Mouse (Mus musculus): ENCODE measurements around the gene Prrc2b. TPM values are rescaled to one million over a fixed set of nuclear protein-coding genes. Genes with fewer than 3 reads are reported as not detected.
A peak's percentile ranks its signal among the peaks of the same experiment; 100 is the strongest.

The Prrc2b gene
- polyA plus RNA-seq, 1 experiment from 2014 or later, result 54.7 TPM

GRCm38 (mm10) chr2:32187649-32188048 is 36.8 kb downstream of the Prrc2b start:
- peaks cover 91% of the 10 kb centered on the region for H3K36me3 ChIP-seq

GRCm38 (mm10) chr2:32189060-32189681 is 38.3 kb downstream of the Prrc2b start:
- Histone ChIP-seq H3K36me3 (peaks cover 92% of the 10 kb centered on the region), H3K4me1 (replicated peaks) (peaks cover 17% of the 10 kb centered on the region)

More at GRCm38 (mm10) chr2:32187649-32188048, 36.8 kb downstream of the Prrc2b start:
- H3K4me3 ChIP-seq, result no peak overlapping the region
- no peaks in the 10 kb centered on the region for H3K9me3 ChIP-seq (replicated peaks)
- H3K4me1 ChIP-seq (replicated peaks), result peaks cover 31% of the 10 kb centered on the region
- no peak overlapping the region for H3K27ac ChIP-seq (ENCODE audit: poor library complexity, severe bottlenecking)
- WGBS, result 87% methylated on average over 7 of the region's 7 CpGs
- H3K9ac ChIP-seq, result no peak overlapping the region
- ATAC-seq (ENCODE audit: insufficient number of reproducible peaks, low FRiP score), result no peak
- no peak overlapping the region for H3K4me2 ChIP-seq
- H3K27me3 ChIP-seq (replicated peaks), result no peaks in the 10 kb centered on the region

DNA sequence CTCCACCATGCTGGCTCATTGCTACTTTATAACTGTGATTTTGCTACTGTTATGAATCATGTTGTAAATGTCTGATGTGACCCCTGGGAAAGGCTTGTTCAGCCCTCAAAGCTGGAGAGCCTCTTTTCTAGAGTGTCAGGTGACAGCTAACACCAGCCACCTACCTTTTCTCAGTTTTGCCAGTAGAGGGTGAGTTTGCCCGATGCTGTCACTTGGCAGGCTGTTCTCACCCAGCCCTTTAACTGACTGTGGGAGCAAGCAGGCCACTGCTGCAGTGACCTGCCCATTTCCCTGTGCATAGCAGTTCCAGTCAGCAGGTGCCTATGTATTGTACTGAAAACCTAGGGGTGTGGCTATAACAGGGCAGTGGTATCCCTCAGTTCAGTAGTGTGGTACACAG is 39.7 kb downstream of the Prrc2b start:
- no peak for ATAC-seq (ENCODE audit: insufficient number of reproducible peaks, low FRiP score)
- no peaks in the 10 kb centered on the region for H3K27me3 ChIP-seq (replicated peaks)
- WGBS, result 59% methylated on average over 1 of the region's 1 CpGs

More at GRCm38 (mm10) chr2:32189060-32189681, 38.3 kb downstream of the Prrc2b start:
- ATAC-seq (ENCODE audit: insufficient number of reproducible peaks, low FRiP score), result no peak
- H3K9ac ChIP-seq, result no peak overlapping the region
- no peak overlapping the region for H3K4me2 ChIP-seq
- H3K9me3 ChIP-seq (replicated peaks), result no peaks in the 10 kb centered on the region
- no peak overlapping the region for H3K4me3 ChIP-seq
- 80% methylated on average over 5 of the region's 5 CpGs for WGBS
- H3K27ac ChIP-seq (ENCODE audit: poor library complexity, severe bottlenecking), result no peak overlapping the region
- H3K27me3 ChIP-seq (replicated peaks), result no peaks in the 10 kb centered on the region

GRCm38 (mm10) chr2:32191872-32192507 is 41.1 kb downstream of the Prrc2b start:
- Histone ChIP-seq H3K9ac (no peak overlapping the region), H3K4me1 (replicated peaks) (peaks cover 12% of the 10 kb centered on the region; the same call in 1 of the 2 replicates), H3K36me3 (peaks cover 95% of the 10 kb centered on the region), H3K27ac (ENCODE audit: poor library complexity, severe bottlenecking) (no peak overlapping the region), H3K4me3 (no peak overlapping the region), H3K9me3 (replicated peaks) (no peaks in the 10 kb centered on the region), H3K27me3 (replicated peaks) (no peaks in the 10 kb centered on the region), H3K4me2 (no peak overlapping the region)
- WGBS, result 84% methylated on average over 16 of the region's 18 CpGs
- ATAC-seq (ENCODE audit: insufficient number of reproducible peaks, low FRiP score), result 0 out of 2 replicates have a peak, but pooled peaks have one; percentile 40

More for the DNA sequence above, 39.7 kb downstream of the Prrc2b start:
- Histone ChIP-seq H3K4me3 (no peak overlapping the region), H3K36me3 (peaks cover 94% of the 10 kb centered on the region), H3K27ac (ENCODE audit: poor library complexity, severe bottlenecking) (no peak overlapping the region), H3K4me2 (no peak overlapping the region), H3K4me1 (replicated peaks) (peaks cover 12% of the 10 kb centered on the region; the same call in 1 of the 2 replicates), H3K9me3 (replicated peaks) (no peaks in the 10 kb centered on the region), H3K9ac (no peak overlapping the region)

DNA sequence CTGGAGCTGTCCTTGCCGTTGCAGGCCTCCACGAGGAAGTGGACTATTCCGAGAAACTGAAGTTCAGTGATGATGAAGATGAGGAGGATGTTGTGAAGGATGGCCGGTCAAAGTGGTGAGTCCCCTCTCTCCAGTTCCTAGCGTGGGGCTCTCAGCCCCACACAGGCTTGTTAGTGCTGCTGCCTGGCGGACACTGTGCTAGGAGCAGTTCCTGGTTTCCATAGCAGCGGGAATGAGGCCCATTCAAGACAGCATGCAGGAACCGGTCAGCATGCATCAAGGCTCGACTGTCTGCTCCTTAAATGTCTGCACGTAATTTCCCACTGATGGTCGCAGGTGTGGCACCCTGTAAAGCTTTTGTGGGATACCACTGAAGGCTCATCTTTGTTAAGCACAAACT is 48.1 kb downstream of the Prrc2b start:
- H3K4me2 ChIP-seq, result no peak overlapping the region
- no peaks in the 10 kb centered on the region for H3K9me3 ChIP-seq (replicated peaks)
- H3K4me3 ChIP-seq, result no peak overlapping the region
- peaks cover 100% of the 10 kb centered on the region for H3K36me3 ChIP-seq
- no peaks in the 10 kb centered on the region for H3K27me3 ChIP-seq (replicated peaks)
- no peak overlapping the region for H3K27ac ChIP-seq (ENCODE audit: poor library complexity, severe bottlenecking)
- ATAC-seq (ENCODE audit: insufficient number of reproducible peaks, low FRiP score), result no peak
- 81% methylated on average over 11 of the region's 11 CpGs for WGBS
- H3K4me1 ChIP-seq (replicated peaks), result no peaks in the 10 kb centered on the region; the same call in 1 of the 2 replicates
- H3K9ac ChIP-seq, result no peak overlapping the region

- Histone ChIP-seq H3K4me2 (no peak overlapping the region), H3K27me3 (replicated peaks) (no peaks in the 10 kb centered on the region), H3K4me1 (replicated peaks) (no peaks in the 10 kb centered on the region; the same call in 1 of the 2 replicates), H3K9me3 (replicated peaks) (no peaks in the 10 kb centered on the region), H3K9ac (no peak overlapping the region), H3K27ac (ENCODE audit: poor library complexity, severe bottlenecking) (no peak overlapping the region), H3K4me3 (no peak overlapping the region), H3K36me3 (peaks cover 99% of the 10 kb centered on the region)
- no peak for ATAC-seq (ENCODE audit: insufficient number of reproducible peaks, low FRiP score)
- WGBS, result 95% methylated on average over 4 of the region's 4 CpGs
Observed at GRCm38 (mm10) chr2:32200033-32200432, 49.2 kb downstream of the Prrc2b start.

DNA sequence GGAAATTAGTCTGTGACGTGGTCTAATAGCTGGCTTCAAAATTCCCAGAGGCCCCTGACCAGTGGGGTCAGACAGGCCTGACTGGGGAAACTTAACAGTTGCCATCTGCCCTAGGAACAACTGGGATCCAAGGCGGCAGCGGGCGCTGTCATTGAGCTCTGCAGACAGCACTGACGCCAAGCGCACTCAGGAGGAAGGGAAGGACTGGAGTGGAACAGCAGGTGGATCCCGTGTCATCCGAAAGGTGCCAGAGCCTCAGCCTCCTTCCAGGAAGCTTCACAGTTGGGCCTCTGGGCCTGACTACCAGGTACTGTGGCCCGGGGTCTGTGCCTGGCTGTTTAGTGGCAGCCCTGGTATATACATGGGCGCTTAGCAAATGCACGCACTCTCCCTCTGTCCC is 49.8 kb downstream of the Prrc2b start:
- H3K36me3 ChIP-seq, result peaks cover 99% of the 10 kb centered on the region
- no peak for ATAC-seq (ENCODE audit: insufficient number of reproducible peaks, low FRiP score)
- H3K4me2 ChIP-seq, result no peak overlapping the region
- H3K9me3 ChIP-seq (replicated peaks), result no peaks in the 10 kb centered on the region
- no peaks in the 10 kb centered on the region; the same call in 1 of the 2 replicates for H3K4me1 ChIP-seq (replicated peaks)
- 94% methylated on average over 11 of the region's 11 CpGs for WGBS
- no peak overlapping the region for H3K4me3 ChIP-seq
- no peak overlapping the region for H3K9ac ChIP-seq
- H3K27ac ChIP-seq (ENCODE audit: poor library complexity, severe bottlenecking), result no peak overlapping the region
- no peaks in the 10 kb centered on the region for H3K27me3 ChIP-seq (replicated peaks)

DNA sequence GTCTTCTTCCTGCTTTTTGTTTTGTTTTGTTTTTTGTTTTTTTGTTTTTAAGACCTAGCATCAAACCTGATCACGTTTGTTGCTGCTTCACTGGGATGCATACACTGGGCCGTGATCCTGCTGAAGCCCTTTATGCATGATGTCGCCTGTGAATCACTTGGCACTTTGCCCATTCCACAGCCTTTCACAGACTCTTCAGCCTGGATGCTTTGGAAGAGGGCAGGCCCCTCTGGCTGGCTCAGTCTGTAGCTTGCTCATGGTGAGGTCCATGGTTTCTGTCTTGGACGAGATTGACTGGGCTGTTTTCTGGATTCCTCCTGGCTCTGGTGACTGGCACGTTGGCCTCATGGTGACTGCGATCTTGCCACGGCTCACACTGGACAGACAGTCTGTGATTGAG is 50.6 kb downstream of the Prrc2b start:
- Histone ChIP-seq H3K4me3 (no peak overlapping the region), H3K4me1 (replicated peaks) (no peaks in the 10 kb centered on the region; the same call in 1 of the 2 replicates), H3K27me3 (replicated peaks) (no peaks in the 10 kb centered on the region), H3K27ac (ENCODE audit: poor library complexity, severe bottlenecking) (no peak overlapping the region; the same call in 1 of the 2 replicates), H3K4me2 (no peak overlapping the region), H3K9ac (peak overlapping the region; percentile 54; the same call in 1 of the 2 replicates), H3K9me3 (replicated peaks) (no peaks in the 10 kb centered on the region), H3K36me3 (peaks cover 99% of the 10 kb centered on the region)
- WGBS, result 56% methylated on average over 7 of the region's 7 CpGs
- ATAC-seq (ENCODE audit: insufficient number of reproducible peaks, low FRiP score), result no peak

DNA sequence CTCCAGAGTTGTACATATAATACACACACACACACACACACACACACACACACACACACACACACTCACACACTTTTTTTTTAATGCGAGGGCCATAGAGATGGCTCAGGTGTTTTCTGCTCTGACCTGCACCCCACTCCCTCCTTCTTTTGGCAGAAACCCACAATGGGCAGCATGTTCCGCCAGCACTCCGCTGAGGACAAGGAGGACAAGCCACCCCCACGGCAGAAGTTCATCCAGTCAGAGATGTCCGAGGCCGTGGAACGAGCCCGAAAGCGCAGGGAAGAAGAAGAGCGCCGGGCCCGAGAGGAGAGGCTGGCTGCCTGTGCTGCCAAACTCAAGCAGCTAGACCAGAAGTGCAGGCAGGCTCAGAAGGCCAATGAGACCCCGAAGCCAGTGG is 53.0 kb downstream of the Prrc2b start:
- ATAC-seq (ENCODE audit: insufficient number of reproducible peaks, low FRiP score), result no peak
- H3K4me2 ChIP-seq, result no peak overlapping the region
- H3K9me3 ChIP-seq (replicated peaks), result no peaks in the 10 kb centered on the region
- 94% methylated on average over 13 of the region's 13 CpGs for WGBS
- H3K4me3 ChIP-seq, result no peak overlapping the region
- H3K27me3 ChIP-seq (replicated peaks), result no peaks in the 10 kb centered on the region
- H3K9ac ChIP-seq, result no peak overlapping the region
- no peaks in the 10 kb centered on the region; the same call in 1 of the 2 replicates for H3K4me1 ChIP-seq (replicated peaks)
- H3K36me3 ChIP-seq, result peaks cover 99% of the 10 kb centered on the region
- no peak overlapping the region for H3K27ac ChIP-seq (ENCODE audit: poor library complexity, severe bottlenecking)

- no peak overlapping the region for H3K4me3 ChIP-seq
- WGBS, result 92% methylated on average over 1 of the region's 1 CpGs
Observed at GRCm38 (mm10) chr2:32207682-32208081, 56.8 kb downstream of the Prrc2b start.

DNA sequence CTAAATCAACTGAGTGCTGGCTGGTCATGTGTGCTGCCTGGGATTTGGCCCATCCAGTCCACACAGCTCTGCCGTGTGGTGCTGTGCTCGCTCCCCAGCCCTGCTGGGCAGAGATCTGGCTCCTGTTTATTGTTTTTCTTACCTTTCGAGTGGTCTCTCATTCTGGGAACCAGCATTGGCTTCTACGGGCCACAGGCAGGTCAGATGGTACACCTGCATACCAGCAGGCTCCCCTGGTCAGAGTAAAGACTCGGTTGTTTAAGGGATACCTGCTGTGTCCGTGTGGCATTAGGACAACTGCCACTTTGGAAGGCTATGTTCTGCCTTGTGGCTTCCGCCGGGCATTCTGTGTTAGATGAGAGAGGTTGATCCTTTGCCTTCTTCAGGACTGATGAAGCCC is 60.8 kb downstream of the Prrc2b start:
- Histone ChIP-seq H3K27ac (ENCODE audit: poor library complexity, severe bottlenecking) (no peak overlapping the region), H3K4me1 (replicated peaks) (no peaks in the 10 kb centered on the region; the same call in 1 of the 2 replicates)
- ATAC-seq (ENCODE audit: insufficient number of reproducible peaks, low FRiP score), result no peak

More at GRCm38 (mm10) chr2:32207682-32208081, 56.8 kb downstream of the Prrc2b start:
- H3K9me3 ChIP-seq (replicated peaks), result no peaks in the 10 kb centered on the region
- H3K27me3 ChIP-seq (replicated peaks), result no peaks in the 10 kb centered on the region
- no peak overlapping the region for H3K27ac ChIP-seq (ENCODE audit: poor library complexity, severe bottlenecking)
- peaks cover 98% of the 10 kb centered on the region for H3K36me3 ChIP-seq
- no peaks in the 10 kb centered on the region for H3K4me1 ChIP-seq (replicated peaks)
- no peak for ATAC-seq (ENCODE audit: insufficient number of reproducible peaks, low FRiP score)
- H3K9ac ChIP-seq, result no peak overlapping the region
- no peak overlapping the region for H3K4me2 ChIP-seq

More for the DNA sequence above, 60.8 kb downstream of the Prrc2b start:
- 87% methylated on average over 8 of the region's 8 CpGs for WGBS
- H3K27me3 ChIP-seq (replicated peaks), result no peaks in the 10 kb centered on the region
- H3K4me2 ChIP-seq, result no peak overlapping the region
- H3K9me3 ChIP-seq (replicated peaks), result no peaks in the 10 kb centered on the region
- peaks cover 99% of the 10 kb centered on the region for H3K36me3 ChIP-seq
- no peak overlapping the region for H3K9ac ChIP-seq
- H3K4me3 ChIP-seq, result no peak overlapping the region

Measured in heart, embryonic 12.5 days (tissue).